Mouse (Mus musculus) embryonic facial prominence, embryonic 12.5 days (tissue): Measurements from ENCODE around the gene Ccdc66. TPM values are rescaled to one million over a fixed set of nuclear protein-coding genes. Genes with fewer than 3 reads are reported as not detected.
A peak's percentile ranks its signal among the peaks of the same experiment; 100 is the strongest.

Experiments
- ATAC-seq: fragments of 200-750 bp; cut with Nextera tagmentation; 2 replicates; pipeline ENCODE4 v1.8.0; 2017; ENCODE audit not compliant: insufficient number of reproducible peaks, insufficient read depth, low FRiP score, low TSS enrichment
- H3K27ac ChIP-seq: fragments of 300-500 bp; sonication (generic); 2 replicates; pipeline ENCODE4 v1.5.1; 2016; ENCODE audit warnings: mild to moderate bottlenecking
- H3K27me3 ChIP-seq: fragments of 300-500 bp; sonication (generic); 2 replicates; pipeline ENCODE4 v1.6.1; 2016; ENCODE audit warnings: mild to moderate bottlenecking, moderate library complexity
- H3K36me3 ChIP-seq: fragments of 300-500 bp; sonication (generic); 2 replicates; pipeline ENCODE4 v1.6.1; 2016; ENCODE audit warnings: mild to moderate bottlenecking
- H3K4me1 ChIP-seq: fragments of 300-500 bp; sonication (generic); 2 replicates; pipeline ENCODE4 v1.6.1; 2016
- H3K4me2 ChIP-seq: fragments of 300-500 bp; sonication (generic); replicated peaks from 2 replicates; pipeline ENCODE4 v1.6.1; 2016; ENCODE audit warnings: mild to moderate bottlenecking, moderate library complexity
- H3K4me3 ChIP-seq: fragments of 300-500 bp; sonication (generic); 2 replicates; pipeline ENCODE4 v1.5.1; 2016; ENCODE audit warnings: mild to moderate bottlenecking
- H3K9ac ChIP-seq: fragments of 300-500 bp; sonication (generic); 2 replicates; pipeline ENCODE4 v1.6.1; 2016; ENCODE audit warnings: mild to moderate bottlenecking, moderate library complexity
- H3K9me3 ChIP-seq: fragments of 300-500 bp; sonication (generic); 2 replicates; pipeline ENCODE4 v1.6.1; 2016; ENCODE audit warnings: mild to moderate bottlenecking, moderate library complexity
- WGBS: fragments of 180-500 bp; shearing (Covaris S2); methylation state at CpG from one replicate; pipeline ENCODE4 v1.1.7; 2016; 5-methylcytosine and 5-hydroxymethylcytosine counted together
- polyA plus RNA-seq: library from polyadenylated mRNA; unstranded; fragments of >200 nt; fragmentation: Nextera tagmentation; extraction: Ambion mirVana; gene quantifications from 2 replicates; pipeline ENCODE4 v1.2.1, GENCODE M21; 2016

Gene Ccdc66
- 16.6 and 18.4 TPM in 2 replicates for polyA plus RNA-seq

- peaks cover 8% of the 10 kb centered on the region; the same call in 1 of the 2 replicates for H3K4me1 ChIP-seq
Measured at GRCm38 (mm10) chr14:27507894-27508643, at the start of gene Ccdc66. Gene Ccdc66, minus strand, starts transcription at chr14:27508460.

GRCm38 (mm10) chr14:27543838-27544426 is 35.7 kb upstream of the Ccdc66 start:
- ATAC-seq, result no peak
- no peaks in the 10 kb centered on the region for H3K4me1 ChIP-seq
- H3K27ac ChIP-seq, result no peak overlapping the region
- H3K27me3 ChIP-seq, result no peaks in the 10 kb centered on the region
- no peaks in the 10 kb centered on the region for H3K36me3 ChIP-seq
- no peak overlapping the region for H3K4me2 ChIP-seq
- no peaks in the 10 kb centered on the region for H3K9me3 ChIP-seq
- no peak overlapping the region for H3K4me3 ChIP-seq
- H3K9ac ChIP-seq, result no peak overlapping the region
- 78% methylated on average over 4 of the region's 4 CpGs for WGBS

More at GRCm38 (mm10) chr14:27507894-27508643, at the start of gene Ccdc66:
- Histone ChIP-seq H3K27me3 (no peaks in the 10 kb centered on the region), H3K4me3 (peak within 1 kb of the TSS; percentile 66), H3K36me3 (peaks cover 7% of the 10 kb centered on the region; the same call in 1 of the 2 replicates), H3K9ac (peak within 1 kb of the TSS; percentile 67), H3K4me2 (peak within 1 kb of the TSS; percentile 73), H3K9me3 (no peaks in the 10 kb centered on the region), H3K27ac (peak within 1 kb of the TSS; percentile 63)
- under 1% methylated on average over 51 of the region's 51 CpGs for WGBS
- ATAC-seq, result peak; percentile 94

DNA sequence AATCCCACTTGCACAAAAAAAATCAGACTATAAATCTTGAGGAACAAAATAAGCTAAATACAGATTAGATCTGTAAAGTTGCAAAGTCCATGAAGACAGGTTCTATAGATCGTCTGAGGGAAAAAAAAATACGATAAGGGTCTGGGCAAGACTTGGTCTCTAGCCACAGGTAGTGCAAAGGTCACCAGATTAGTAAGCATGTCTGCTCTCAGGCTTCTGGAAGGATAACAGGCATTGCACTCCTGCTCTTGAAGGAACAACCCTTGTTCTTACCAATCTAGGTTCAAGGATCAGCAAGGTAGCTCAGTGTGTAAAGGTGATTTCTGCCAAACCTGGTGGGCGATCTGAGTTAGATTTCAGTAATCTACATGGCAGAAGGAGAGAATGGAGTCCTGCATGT is 28.2 kb upstream of the Ccdc66 start:
- no peak overlapping the region for H3K27ac ChIP-seq
- H3K9me3 ChIP-seq, result no peaks in the 10 kb centered on the region
- H3K36me3 ChIP-seq, result no peaks in the 10 kb centered on the region
- H3K4me3 ChIP-seq, result no peak overlapping the region
- H3K9ac ChIP-seq, result no peak overlapping the region
- WGBS, result 89% methylated on average over 3 of the region's 3 CpGs
- ATAC-seq, result no peak
- no peak overlapping the region for H3K4me2 ChIP-seq
- no peaks in the 10 kb centered on the region for H3K4me1 ChIP-seq
- H3K27me3 ChIP-seq, result no peaks in the 10 kb centered on the region

- H3K4me3 ChIP-seq, result no peak overlapping the region
- H3K36me3 ChIP-seq, result no peaks in the 10 kb centered on the region
- no peak overlapping the region for H3K4me2 ChIP-seq
- H3K4me1 ChIP-seq, result no peaks in the 10 kb centered on the region
- H3K27ac ChIP-seq, result no peak overlapping the region
- H3K9ac ChIP-seq, result no peak overlapping the region
- no peaks in the 10 kb centered on the region for H3K9me3 ChIP-seq
- ATAC-seq, result no peak
- no peaks in the 10 kb centered on the region for H3K27me3 ChIP-seq
Measured at GRCm38 (mm10) chr14:27524541-27524940, 16.3 kb upstream of the Ccdc66 start.

GRCm38 (mm10) chr14:27508644-27509301 is 513 bp upstream of the Ccdc66 start:
- H3K9me3 ChIP-seq, result no peaks in the 10 kb centered on the region
- peak overlapping the region; percentile 67 for H3K9ac ChIP-seq
- H3K4me3 ChIP-seq, result peak overlapping the region; percentile 66
- 31% methylated on average over 15 of the region's 15 CpGs for WGBS
- peaks cover 8% of the 10 kb centered on the region; the same call in 1 of the 2 replicates for H3K4me1 ChIP-seq
- H3K27ac ChIP-seq, result peak overlapping the region; percentile 0; the same call in 1 of the 2 replicates
- peaks cover 7% of the 10 kb centered on the region; the same call in 1 of the 2 replicates for H3K36me3 ChIP-seq
- peak; percentile 54 for ATAC-seq
- H3K4me2 ChIP-seq, result peak overlapping the region; percentile 73
- H3K27me3 ChIP-seq, result no peaks in the 10 kb centered on the region

- H3K9ac ChIP-seq, result no peak overlapping the region
- no peak overlapping the region for H3K4me2 ChIP-seq
- ATAC-seq, result no peak
- 82% methylated on average over 4 of the region's 4 CpGs for WGBS
- H3K4me3 ChIP-seq, result no peak overlapping the region
- no peaks in the 10 kb centered on the region for H3K9me3 ChIP-seq
- no peaks in the 10 kb centered on the region for H3K27me3 ChIP-seq
- H3K4me1 ChIP-seq, result no peaks in the 10 kb centered on the region
- H3K36me3 ChIP-seq, result peaks cover 44% of the 10 kb centered on the region
- H3K27ac ChIP-seq, result no peak overlapping the region
Measured at GRCm38 (mm10) chr14:27501096-27501495, 7.2 kb downstream of the Ccdc66 start.

- Histone ChIP-seq H3K9me3 (no peaks in the 10 kb centered on the region), H3K36me3 (peaks cover 81% of the 10 kb centered on the region), H3K4me3 (no peak overlapping the region), H3K4me2 (no peak overlapping the region), H3K27ac (no peak overlapping the region), H3K4me1 (no peaks in the 10 kb centered on the region), H3K9ac (no peak overlapping the region), H3K27me3 (no peaks in the 10 kb centered on the region)
- ATAC-seq, result no peak
- WGBS, result 92% methylated on average over 4 of the region's 4 CpGs
Measured at GRCm38 (mm10) chr14:27493516-27493915, 14.7 kb downstream of the Ccdc66 start.

DNA sequence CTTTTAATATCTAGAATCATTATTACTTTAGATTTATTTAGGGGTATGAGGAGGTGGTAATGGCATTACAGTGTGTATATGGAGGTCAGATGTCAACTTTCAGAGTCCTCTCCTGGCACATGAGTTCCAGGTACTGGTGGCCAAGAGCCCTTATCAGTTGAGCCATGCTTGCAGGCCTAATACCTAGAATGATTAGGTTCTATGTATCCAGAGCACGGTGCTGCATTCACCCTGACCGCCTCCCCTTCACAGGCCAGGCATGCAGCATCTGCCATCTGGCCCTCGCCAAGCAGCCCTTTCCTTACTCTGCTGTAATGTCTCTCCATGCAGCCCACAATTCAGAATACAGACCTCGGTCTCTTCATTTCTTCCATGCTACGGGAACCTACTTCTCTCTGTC is 16.9 kb downstream of the Ccdc66 start:
- Histone ChIP-seq H3K36me3 (peaks cover 81% of the 10 kb centered on the region), H3K9ac (no peak overlapping the region), H3K4me1 (no peaks in the 10 kb centered on the region), H3K9me3 (no peaks in the 10 kb centered on the region), H3K27ac (no peak overlapping the region), H3K4me3 (no peak overlapping the region), H3K27me3 (no peaks in the 10 kb centered on the region), H3K4me2 (no peak overlapping the region)
- WGBS, result 96% methylated on average over 5 of the region's 5 CpGs
- ATAC-seq, result no peak

DNA sequence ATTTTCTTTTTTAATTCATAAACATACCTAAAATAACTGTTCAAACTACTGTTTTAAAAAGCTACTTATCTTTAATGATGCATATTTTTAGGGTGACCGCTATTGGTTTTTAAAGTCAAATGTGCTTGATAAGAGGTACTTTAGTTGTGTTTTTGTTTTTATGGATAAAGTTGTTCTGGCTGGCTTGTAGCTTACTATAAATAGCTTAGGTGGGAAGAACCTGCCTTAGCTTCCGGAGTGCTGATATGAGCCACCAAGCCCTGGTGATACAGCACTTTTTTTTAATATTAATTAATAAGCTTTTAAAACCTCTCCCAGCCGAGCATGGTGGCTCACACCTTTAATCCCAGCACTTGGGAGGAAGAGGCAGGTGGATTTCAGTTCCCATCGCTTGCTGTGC is 61.3 kb downstream of the Ccdc66 start:
- Histone ChIP-seq H3K4me1 (no peaks in the 10 kb centered on the region), H3K36me3 (peaks cover 43% of the 10 kb centered on the region), H3K27me3 (no peaks in the 10 kb centered on the region), H3K9ac (no peak overlapping the region), H3K4me2 (no peak overlapping the region), H3K9me3 (no peaks in the 10 kb centered on the region), H3K4me3 (no peak overlapping the region), H3K27ac (no peak overlapping the region)
- ATAC-seq, result no peak
- WGBS, result 94% methylated on average over 4 of the region's 4 CpGs

DNA sequence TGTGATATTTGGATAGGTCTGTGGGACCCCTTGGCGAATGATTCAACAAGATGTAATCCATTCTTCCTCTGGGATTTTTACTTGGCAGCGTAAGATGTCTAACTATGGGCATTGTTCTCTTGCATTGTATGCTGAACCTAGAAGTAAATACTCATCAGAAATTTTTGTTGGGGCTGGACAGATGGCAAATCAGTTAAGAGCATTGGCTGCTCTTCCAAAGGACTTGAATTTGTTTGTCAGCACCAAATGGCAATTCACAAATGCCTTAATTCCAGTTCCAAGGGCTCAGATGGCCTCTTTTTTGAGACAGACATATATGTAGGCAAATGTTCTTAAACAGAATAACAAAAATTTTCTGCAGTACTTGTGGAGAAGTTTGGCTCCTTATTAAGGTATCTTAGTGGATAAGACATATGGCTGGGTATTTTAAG is 63.4 kb downstream of the Ccdc66 start:
- no peaks in the 10 kb centered on the region for H3K27me3 ChIP-seq

DNA sequence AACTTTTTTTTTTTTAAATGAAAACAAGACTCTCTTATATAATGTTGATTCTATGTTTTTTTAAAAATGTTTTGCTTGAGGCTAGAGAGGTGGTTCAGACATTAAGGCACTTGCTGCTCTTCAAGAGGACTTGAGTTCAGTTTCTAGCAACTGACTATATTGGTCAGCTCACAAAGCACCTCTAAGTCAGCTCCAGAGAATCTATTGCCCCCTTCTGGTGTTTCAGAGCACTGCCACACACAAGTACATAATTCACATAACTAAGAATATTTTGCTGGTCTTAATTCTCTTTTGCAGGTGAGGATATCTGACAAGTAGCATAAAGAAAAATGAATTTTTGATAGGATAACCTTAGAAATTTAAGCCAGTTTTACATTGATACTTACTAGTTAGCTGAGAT is 67.3 kb downstream of the Ccdc66 start:
- peaks cover 40% of the 10 kb centered on the region for H3K36me3 ChIP-seq

More for the DNA sequence above, 63.4 kb downstream of the Ccdc66 start:
- Histone ChIP-seq H3K9me3 (no peaks in the 10 kb centered on the region), H3K9ac (no peak overlapping the region), H3K4me2 (no peak overlapping the region), H3K36me3 (peaks cover 40% of the 10 kb centered on the region), H3K27ac (no peak overlapping the region), H3K4me1 (no peaks in the 10 kb centered on the region), H3K4me3 (no peak overlapping the region)
- no peak for ATAC-seq
- WGBS, result 88% methylated on average over 2 of the region's 2 CpGs

DNA sequence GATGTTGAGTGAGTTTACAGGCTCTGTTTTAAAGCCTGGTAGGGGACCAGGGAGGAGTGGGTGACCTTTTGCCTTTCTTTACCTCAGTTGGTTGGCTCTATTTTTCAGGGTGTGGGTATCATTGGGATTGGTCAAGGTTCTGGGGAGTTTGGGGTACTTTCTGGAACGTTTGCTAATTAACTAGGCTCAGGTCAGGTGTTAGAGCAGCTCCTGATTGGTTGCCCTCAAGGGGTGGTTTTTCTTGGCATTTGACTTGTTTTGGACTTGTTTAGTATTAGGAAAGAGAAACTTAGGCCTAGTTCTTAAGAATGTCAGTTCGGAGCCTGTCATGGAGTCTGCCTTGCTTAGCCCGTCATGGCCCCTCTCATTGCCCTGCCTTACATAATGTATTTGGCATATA is 71.4 kb downstream of the Ccdc66 start:
- ATAC-seq, result no peak
- Histone ChIP-seq H3K4me1 (no peaks in the 10 kb centered on the region), H3K4me3 (no peak overlapping the region), H3K9me3 (no peaks in the 10 kb centered on the region), H3K27me3 (no peaks in the 10 kb centered on the region), H3K4me2 (no peak overlapping the region), H3K9ac (no peak overlapping the region), H3K27ac (no peak overlapping the region), H3K36me3 (peaks cover 29% of the 10 kb centered on the region)
- WGBS, result 86% methylated on average over 3 of the region's 3 CpGs

More for the DNA sequence above, 67.3 kb downstream of the Ccdc66 start:
- Histone ChIP-seq H3K4me2 (no peak overlapping the region), H3K9me3 (no peaks in the 10 kb centered on the region), H3K9ac (no peak overlapping the region), H3K4me3 (no peak overlapping the region), H3K27ac (no peak overlapping the region), H3K4me1 (no peaks in the 10 kb centered on the region), H3K27me3 (no peaks in the 10 kb centered on the region)
- ATAC-seq, result no peak
